8 mouse cellular contexts compared by ENCODE assay signal in the genomic region with DNA sequence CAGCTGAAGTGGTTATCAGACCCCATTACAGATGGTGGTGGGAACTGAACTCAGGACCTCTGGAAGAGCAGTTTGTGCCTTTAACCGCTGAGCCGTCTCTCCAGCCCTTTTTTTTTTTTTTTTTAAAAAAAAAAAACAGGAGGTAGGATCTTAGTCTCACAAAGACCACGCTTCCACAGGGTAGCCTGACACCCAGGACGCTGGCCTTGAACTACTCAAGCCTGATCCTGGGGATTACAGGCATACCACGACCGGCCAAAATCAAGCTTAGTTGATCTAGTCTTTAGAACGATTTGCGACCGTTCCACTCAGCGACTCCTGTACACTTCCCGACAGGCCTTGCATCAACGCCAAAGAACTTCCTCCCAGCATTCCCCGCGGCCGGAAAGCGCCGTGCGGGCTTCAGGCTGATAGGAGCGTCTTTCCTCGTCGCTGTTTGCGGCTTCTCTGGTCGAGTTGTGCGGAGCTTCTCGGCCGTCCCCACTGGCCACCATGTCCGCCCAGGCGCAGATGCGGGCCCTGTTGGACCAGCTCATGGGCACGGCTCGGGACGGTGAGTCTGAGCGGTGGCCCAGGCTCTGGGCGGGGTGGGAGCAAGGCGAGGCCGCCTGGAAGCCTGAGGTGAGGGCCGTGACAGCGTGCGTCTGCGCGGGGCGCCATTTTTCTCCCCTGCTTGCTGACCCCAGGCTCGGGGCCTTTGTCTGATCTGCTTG. TPM values are rescaled to one million over a fixed set of nuclear protein-coding genes. Genes with fewer than 3 reads are reported as not detected.
DNase-seq lines count a peak whose midpoint lies in the region; ATAC-seq and TF ChIP-seq lines count a peak whose summit lies in the region.

A gene (plus strand): TSS at position 358 of the 713 bp plus-strand sequence.

- H3K9me3 ChIP-seq in hindbrain, postnatal 0 days (ENCODE audit: low read length) = no peaks in the 10 kb centered on the region

- WGBS in hindbrain, postnatal 0 days = under 1% methylated on average over 43 of the region's 43 CpGs

- no peaks in the 10 kb centered on the region for H3K27me3 ChIP-seq in hindbrain, postnatal 0 days (ENCODE audit: insufficient read depth, low read length)

- peak within 1 kb of the TSS; percentile 99 for H3K27ac ChIP-seq in gastrocnemius, adult 2 months
- peak within 1 kb of the TSS; percentile 99 for H3K27ac ChIP-seq in hindbrain, postnatal 0 days
- H3K27ac ChIP-seq in left cerebral cortex, adult 2 months = peak within 1 kb of the TSS; percentile 96

- DNase-seq in WW6 (ENCODE audit: low read depth, low spot score) = peak; percentile 84
- peak; percentile 84 to 92 for DNase-seq in cerebellum, postnatal 4 days (ENCODE audit: low spot score in 2 of 2)
- DNase-seq in gastrocnemius, adult 2 months = peak; percentile 94
- DNase-seq in hindbrain, postnatal 0 days (ENCODE audit: low spot score) = peak; percentile 96
- DNase-seq in left cerebral cortex, adult 2 months (ENCODE audit: extremely low spot score in 1 of 2, low spot score in 2 of 2) = peak; percentile 93 to 95
- DNase-seq in right cerebral cortex, adult 2 months (ENCODE audit: low spot score in 2 of 2) = peak; percentile 97 to 98
- peak; percentile 93 for DNase-seq in urinary bladder, postnatal 14 days (ENCODE audit: low spot score)

- peaks cover 8% of the 10 kb centered on the region; the same call in 1 of the 2 replicates for H3K36me3 ChIP-seq in hindbrain, postnatal 0 days (ENCODE audit: insufficient read depth, low read length)

- TF ChIP-seq CTCF in gastrocnemius, adult 2 months (IDR thresholded peaks at IDR 0.05) = peak; percentile 6; the same call in 1 of the 2 replicates
- no peak for TF ChIP-seq CTCF in hindbrain, postnatal 0 days (IDR thresholded peaks at IDR 0.05; ENCODE audit: low read depth)
- TF ChIP-seq CTCF in left cerebral cortex, adult 2 months (IDR thresholded peaks at IDR 0.05) = no peak; the same call in 1 of the 2 replicates

- H3K4me2 ChIP-seq in hindbrain, postnatal 0 days (ENCODE audit: low read depth, low read length) = peak within 1 kb of the TSS; percentile 88

- peak within 1 kb of the TSS; percentile 96 for H3K9ac ChIP-seq in hindbrain, postnatal 0 days (replicated peaks; ENCODE audit: low read length)

- intact Hi-C loops in gastrocnemius, adult 2 months (cut with DNase I) = loop anchor here (1.0 kb wide), 1 partner anchor 8 kb away; a partner anchor contains a TSS
- intact Hi-C loops in left cerebral cortex, adult 2 months (cut with DNase I) = no loop called here

- H3K4me1 ChIP-seq in hindbrain, postnatal 0 days (ENCODE audit: insufficient read depth, low read length) = peaks cover 10% of the 10 kb centered on the region

- peak; percentile 97 for ATAC-seq in hindbrain, postnatal 0 days
- ATAC-seq in megakaryocyte, adult 5-6 weeks (ENCODE audit: poor library complexity, severe bottlenecking) = peak; percentile 92

- H3K4me3 ChIP-seq in gastrocnemius, adult 2 months = peak within 1 kb of the TSS; percentile 93
- peak within 1 kb of the TSS; percentile 97 for H3K4me3 ChIP-seq in hindbrain, postnatal 0 days (ENCODE audit: low read length)
- peak within 1 kb of the TSS; percentile 92 for H3K4me3 ChIP-seq in left cerebral cortex, adult 2 months

RNA-seq across cellular contexts. Expression of the gene that starts here (rescaled TPM):
- 10 to 100 TPM; 12.6 to 14.5 TPM for total RNA-seq in gastrocnemius, adult 2 months (2021)
- total RNA-seq in hindbrain, postnatal 0 days (2014; rRNA removed) = 81.8 and 82.7 TPM in 2 replicates
- polyA plus RNA-seq in hindbrain, postnatal 0 days (2015; fragmentation: Nextera tagmentation; extraction: Ambion mirVana) = 84.5 and 91.1 TPM in 2 replicates
- 10 to 100 TPM; 80.4 to 82.2 TPM for total RNA-seq in left cerebral cortex, adult 2 months (2021)
- total RNA-seq in megakaryocyte, adult 5-6 weeks (2015) = 29.9 and 36.5 TPM in 2 replicates
- total RNA-seq in megakaryocyte, adult 5-6 weeks (2017) = 50.6 and 52.7 TPM in 2 replicates

Comparison
In these comparisons a context has a peak if more than half of its experiments do, and no peak if none do; other contexts are left out.
1. Peak in every context shown above with its lines: DNase-seq, ATAC-seq, H3K4me3 ChIP-seq and H3K27ac ChIP-seq.